In the genomic region with DNA sequence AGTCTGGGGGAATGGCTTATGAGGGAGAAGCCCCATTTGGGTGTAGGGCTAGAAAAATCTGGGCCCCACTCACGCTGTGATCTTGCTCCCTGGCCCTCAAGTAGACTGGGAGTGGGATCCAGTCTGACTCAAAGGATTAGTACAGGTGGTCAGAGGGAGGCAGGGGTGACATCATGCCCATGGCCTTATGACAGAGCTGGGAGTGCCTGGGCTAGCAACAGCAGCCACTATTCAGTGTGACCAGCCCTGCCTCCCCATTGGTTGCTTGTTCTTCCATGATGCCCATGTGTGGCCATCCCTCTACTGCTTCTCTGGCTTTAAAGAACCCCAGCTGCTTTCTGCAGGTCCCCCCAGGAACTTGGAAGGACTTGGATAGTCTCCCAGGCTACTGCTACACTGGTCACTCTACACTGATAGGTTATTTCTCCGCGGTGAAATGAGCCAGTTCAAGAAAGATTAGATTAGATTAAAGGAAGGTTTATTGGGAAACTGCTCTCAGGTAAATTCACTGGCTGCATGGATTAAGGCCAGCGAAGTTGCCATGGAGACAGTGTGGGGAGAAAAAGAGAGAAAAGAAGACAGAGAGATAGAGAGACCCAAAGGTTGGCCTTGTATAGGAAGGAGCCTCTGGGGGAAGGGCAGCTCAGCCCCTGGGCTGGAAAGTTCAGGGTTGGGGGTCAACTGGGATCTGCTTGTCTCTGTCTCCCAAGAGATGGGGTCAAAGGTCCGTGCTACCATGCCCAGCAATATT, we compare ENCODE assay signal across 23 mouse cellular contexts. TPM values are rescaled to one million over a fixed set of nuclear protein-coding genes. Genes with fewer than 3 reads are reported as not detected.
A peak's percentile ranks its signal among the peaks of the same experiment; 100 is the strongest.
DNase-seq lines count a peak whose midpoint lies in the region; ATAC-seq and TF ChIP-seq lines count a peak whose summit lies in the region.
"Had no signal": no experiment of that assay in that cellular context is flagged by ENCODE, and none has a peak within 500 bp of the region (broad histone marks: within the 10 kb centered on the region; RNA-seq: fewer than 3 reads in every experiment).

No protein-coding gene starts in this region.

- 48% methylated on average over 5 of the region's 5 CpGs for WGBS in forebrain, postnatal 0 days
- WGBS in forebrain, embryonic 16.5 days = 47% methylated on average over 5 of the region's 5 CpGs

- no peak for TF ChIP-seq CTCF in forebrain, postnatal 0 days (IDR thresholded peaks at IDR 0.05; ENCODE audit: low read depth)
- no peak for TF ChIP-seq CTCF in left cerebral cortex, adult 2 months (IDR thresholded peaks at IDR 0.05)

- no peak for ATAC-seq in forebrain, postnatal 0 days
- no peak for ATAC-seq in forebrain, embryonic 16.5 days
- ATAC-seq: forebrain, embryonic 15.5 days had no signal

- intact Hi-C loops in left cerebral cortex, postnatal 25 days (cut with DNase I) = no loop called here
- intact Hi-C loops in left cerebral cortex, adult 2 months (cut with DNase I) = no loop called here

- no peak overlapping the region for H3K4me2 ChIP-seq in forebrain, postnatal 0 days (ENCODE audit: low read depth)
- H3K4me2 ChIP-seq in forebrain, embryonic 16.5 days (ENCODE audit: low read length) = no peak overlapping the region
- H3K4me2 ChIP-seq: forebrain, embryonic 15.5 days; limb, embryonic 13.5 days; lung, embryonic 15.5 days; stomach, embryonic 15.5 days had no signal

- H3K27ac ChIP-seq in forebrain, postnatal 0 days (ENCODE audit: low read depth, low read length) = no peak overlapping the region
- no peak overlapping the region for H3K27ac ChIP-seq in forebrain, embryonic 16.5 days (ENCODE audit: low read length)
- no peak overlapping the region for H3K27ac ChIP-seq in left cerebral cortex, adult 2 months
- H3K27ac ChIP-seq: forebrain, embryonic 15.5 days; limb, embryonic 13.5 days; lung, embryonic 15.5 days; macrophage; stomach, embryonic 15.5 days had no signal

- H3K9me3 ChIP-seq in forebrain, postnatal 0 days (ENCODE audit: low read length) = no peaks in the 10 kb centered on the region
- no peaks in the 10 kb centered on the region for H3K9me3 ChIP-seq in forebrain, embryonic 16.5 days (ENCODE audit: control insufficient read depth, low read length)
- H3K9me3 ChIP-seq: embryonic facial prominence, embryonic 10.5 days; forebrain, embryonic 15.5 days; limb, embryonic 13.5 days; lung, embryonic 15.5 days; stomach, embryonic 15.5 days had no signal

- no peak overlapping the region for H3K4me3 ChIP-seq in forebrain, postnatal 0 days (ENCODE audit: low read depth, low read length)
- no peak overlapping the region for H3K4me3 ChIP-seq in forebrain, embryonic 16.5 days (replicated peaks; ENCODE audit: low read length)
- no peak overlapping the region for H3K4me3 ChIP-seq in left cerebral cortex, adult 2 months
- H3K4me3 ChIP-seq: embryonic facial prominence, embryonic 10.5 days; forebrain, embryonic 15.5 days; limb, embryonic 13.5 days; lung, embryonic 15.5 days; stomach, embryonic 15.5 days had no signal

- H3K27me3 ChIP-seq in forebrain, postnatal 0 days (ENCODE audit: insufficient read depth, low read length) = no peaks in the 10 kb centered on the region
- H3K27me3 ChIP-seq in forebrain, embryonic 16.5 days (replicated peaks; ENCODE audit: control insufficient read depth, insufficient read depth, low read length) = no peaks in the 10 kb centered on the region
- H3K27me3 ChIP-seq: forebrain, embryonic 15.5 days; limb, embryonic 13.5 days; lung, embryonic 15.5 days; stomach, embryonic 15.5 days had no signal

- peak; percentile 24 for DNase-seq in forebrain, postnatal 0 days
- peak; percentile 27 to 46 for DNase-seq in left cerebral cortex, postnatal 25 days (ENCODE audit: low spot score in 2 of 2)
- DNase-seq in left cerebral cortex, adult 2 months (ENCODE audit: extremely low spot score in 1 of 2, low spot score in 2 of 2) = no peak
- DNase-seq in right cerebral cortex, postnatal 14 days = peak; percentile 17
- no peak for DNase-seq in right cerebral cortex, postnatal 36 days (ENCODE audit: low spot score in 2 of 2)
- peak; percentile 28 for DNase-seq in right cerebral cortex, postnatal 4 days
- no peak for DNase-seq in ovary, postnatal 36 days (ENCODE audit: low spot score)
- DNase-seq: adrenal gland, postnatal 14 days; cerebellum, adult 2 months; heart, postnatal 4 days; kidney, adult 9 months; kidney, postnatal 36 days had no signal

- H3K9ac ChIP-seq in forebrain, postnatal 0 days = no peak overlapping the region
- no peak overlapping the region for H3K9ac ChIP-seq in forebrain, embryonic 16.5 days (replicated peaks; ENCODE audit: low read depth, low read length)
- H3K9ac ChIP-seq: forebrain, embryonic 15.5 days; limb, embryonic 13.5 days; lung, embryonic 15.5 days; stomach, embryonic 15.5 days had no signal

- no peaks in the 10 kb centered on the region for H3K36me3 ChIP-seq in forebrain, postnatal 0 days (ENCODE audit: insufficient read depth)
- H3K36me3 ChIP-seq in forebrain, embryonic 16.5 days (ENCODE audit: control insufficient read depth, insufficient read depth) = no peaks in the 10 kb centered on the region
- H3K36me3 ChIP-seq: embryonic facial prominence, embryonic 10.5 days; forebrain, embryonic 15.5 days; limb, embryonic 13.5 days; lung, embryonic 15.5 days; stomach, embryonic 15.5 days had no signal

- H3K4me1 ChIP-seq in forebrain, postnatal 0 days (ENCODE audit: insufficient read depth) = no peaks in the 10 kb centered on the region
- H3K4me1 ChIP-seq in forebrain, embryonic 16.5 days (replicated peaks; ENCODE audit: control insufficient read depth, insufficient read depth, low read length) = no peaks in the 10 kb centered on the region
- H3K4me1 ChIP-seq: forebrain, embryonic 15.5 days; limb, embryonic 13.5 days; stomach, embryonic 15.5 days had no signal

RNA-seq across cellular contexts. Expression of gene Lat, which starts 13.3 kb away (rescaled TPM):
- 1.4 and 1.7 TPM in 2 replicates for total RNA-seq in forebrain, postnatal 0 days (2014; rRNA removed)
- 0.15 and 0.38 TPM in 2 replicates for polyA plus RNA-seq in forebrain, postnatal 0 days (2015; fragmentation: Nextera tagmentation; extraction: Ambion mirVana)
- polyA plus RNA-seq in forebrain, embryonic 16.5 days (2015; fragmentation: Nextera tagmentation; extraction: Ambion mirVana) = 0.77 and 0.98 TPM in 2 replicates
- under 1 TPM; 0.64 to 0.76 TPM for total RNA-seq in left cerebral cortex, postnatal 25 days (2021)
- 1 to 10 TPM in 1 of 2 experiments, under 1 TPM in 1; 0.93 to 1.2 TPM for total RNA-seq in left cerebral cortex, adult 2 months (2021)

RNA-seq across cellular contexts. Expression of gene Spns1, which starts 21.2 kb away (rescaled TPM):
- 102 and 198 TPM in 2 replicates for total RNA-seq in forebrain, postnatal 0 days (2014; rRNA removed)
- 71.3 and 78.4 TPM in 2 replicates for polyA plus RNA-seq in forebrain, postnatal 0 days (2015; fragmentation: Nextera tagmentation; extraction: Ambion mirVana)
- 75.5 and 80.1 TPM in 2 replicates for polyA plus RNA-seq in forebrain, embryonic 16.5 days (2015; fragmentation: Nextera tagmentation; extraction: Ambion mirVana)
- total RNA-seq in left cerebral cortex, postnatal 25 days (2021) = 10 to 100 TPM; 87.9 to 97.7 TPM
- 10 to 100 TPM; 85.0 to 95.6 TPM for total RNA-seq in left cerebral cortex, adult 2 months (2021)

RNA-seq across cellular contexts. Expression of gene Nfatc2ip, which starts 40.5 kb away (rescaled TPM):
- 5.2 and 6.3 TPM in 2 replicates for total RNA-seq in forebrain, postnatal 0 days (2014; rRNA removed)
- polyA plus RNA-seq in forebrain, postnatal 0 days (2015; fragmentation: Nextera tagmentation; extraction: Ambion mirVana) = 2.2 and 2.4 TPM in 2 replicates
- polyA plus RNA-seq in forebrain, embryonic 16.5 days (2015; fragmentation: Nextera tagmentation; extraction: Ambion mirVana) = 2.6 and 2.9 TPM in 2 replicates
- total RNA-seq in left cerebral cortex, postnatal 25 days (2021) = 1 to 10 TPM; 5.4 to 6.5 TPM
- 1 to 10 TPM; 6.2 to 6.8 TPM for total RNA-seq in left cerebral cortex, adult 2 months (2021)

RNA-seq across cellular contexts. Expression of gene Cd19, which starts 58.7 kb away (rescaled TPM):
- 0.67 TPM in 1 of 2 replicates, not detected in the other for total RNA-seq in forebrain, postnatal 0 days (2014; rRNA removed)
- polyA plus RNA-seq in forebrain, postnatal 0 days (2015; fragmentation: Nextera tagmentation; extraction: Ambion mirVana) = not detected in 2 replicates
- not detected in 2 replicates for polyA plus RNA-seq in forebrain, embryonic 16.5 days (2015; fragmentation: Nextera tagmentation; extraction: Ambion mirVana)
- not detected for total RNA-seq in left cerebral cortex, postnatal 25 days (2021)
- not detected for total RNA-seq in left cerebral cortex, adult 2 months (2021)
- total RNA-seq: gastrocnemius, adult 18-20 months; granulocyte monocyte progenitor cell, adult 5-6 weeks had no signal
- polyA plus RNA-seq: embryonic facial prominence, embryonic 10.5 days; forebrain, embryonic 15.5 days; heart, embryonic 14.5 days; limb, embryonic 13.5 days; lung, embryonic 15.5 days; neural tube, embryonic 14.5 days had no signal

Comparison
In these comparisons a context has a peak if more than half of its experiments do, and no peak if none do; other contexts are left out.
1. DNase-seq: peak in forebrain, postnatal 0 days (single experiment), left cerebral cortex, postnatal 25 days (2 of 2), right cerebral cortex, postnatal 14 days (single experiment) and right cerebral cortex, postnatal 4 days (single experiment); none in left cerebral cortex, adult 2 months (0 of 2), right cerebral cortex, postnatal 36 days (0 of 2) and ovary, postnatal 36 days (single experiment).